Comparison of ENCODE assay signal across 14 mouse cellular contexts in the genomic region with DNA sequence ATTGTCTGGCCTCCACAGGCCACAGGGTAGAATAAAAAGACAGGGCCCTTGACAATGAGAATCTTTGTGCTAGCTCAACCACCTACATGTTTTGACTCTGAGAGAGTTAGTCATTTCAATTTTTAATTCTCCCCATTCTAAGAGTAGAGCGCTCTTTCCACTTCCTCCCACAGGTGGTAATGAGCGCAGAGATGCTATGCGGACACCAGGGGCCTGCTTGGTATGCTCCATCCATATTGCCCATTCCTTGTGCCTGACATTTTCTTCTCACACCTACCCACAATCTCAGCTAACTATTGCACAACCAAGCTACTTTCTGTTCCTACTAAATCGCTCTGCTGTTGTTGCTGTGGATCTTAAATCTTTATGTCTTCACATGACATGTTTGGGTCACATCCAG.
DNase-seq lines count a peak whose midpoint lies in the region.
"Had no signal": no experiment of that assay in that cellular context is flagged by ENCODE, and none has a peak within 500 bp of the region (broad histone marks: within the 10 kb centered on the region; RNA-seq: fewer than 3 reads in every experiment).

No protein-coding gene starts in this region.

- intact Hi-C loops in left cerebral cortex, postnatal 10 days (cut with DNase I): no loop called here
- intact Hi-C loops in left cerebral cortex, postnatal 14 days (cut with DNase I): loop anchor here (5.0 kb wide), 2 partner anchors 97 to 103 kb away; no protein-coding TSS in a partner anchor

- DNase-seq in left cerebral cortex, adult 18-20 months (ENCODE audit: low spot score in 2 of 2): peak; percentile 48 to 66
- DNase-seq in left cerebral cortex, postnatal 10 days (ENCODE audit: extremely low spot score in 1 of 2, low spot score in 2 of 2): no peak
- DNase-seq in brain, adult 2 months (ENCODE audit: low read depth, low spot score): peak; percentile 83
- peak; percentile 26 to 65 for DNase-seq in left cerebral cortex, postnatal 14 days (ENCODE audit: low spot score in 2 of 2)
- DNase-seq in telencephalon, adult 2 months (ENCODE audit: low read depth, low spot score): peak; percentile 74
- no peak for DNase-seq in MN1 (ENCODE audit: low spot score)
- DNase-seq in testis, postnatal 10 days (ENCODE audit: low spot score): no peak
- DNase-seq: cerebellum, postnatal 14 days; gastrocnemius, adult 2 months; heart, adult 18-20 months; liver, postnatal 0 days; lung, postnatal 36 days; retina, postnatal 1 day; thymus, postnatal 25 days had no signal

Comparison
In these comparisons a context has a peak if more than half of its experiments do, and no peak if none do; other contexts are left out.
1. DNase-seq: peak in left cerebral cortex, adult 18-20 months (2 of 2), brain, adult 2 months (single experiment), left cerebral cortex, postnatal 14 days (2 of 2) and telencephalon, adult 2 months (single experiment); none in left cerebral cortex, postnatal 10 days (0 of 2), MN1 (single experiment) and testis, postnatal 10 days (single experiment).